Mouse (Mus musculus) embryonic stem cell, embryonic (primary cell): ENCODE measurements around the gene Elobl.

ENCODE experiments used
- CTCF ChIA-PET, 4 experiments: fragments of 300-600 bp in 2 of 4; fragments of 350-600 bp in 2 of 4; sonication (Branson Sonifier 250); formaldehyde crosslinking; loops; one replicate each; lab custom pipeline; 2022; ENCODE audit warnings: inconsistent platforms in 2 of 4; lab: Charles Lee
- POLR2A ChIA-PET, 4 experiments: fragments of 300-600 bp in 2 of 4; fragments of 350-600 bp in 2 of 4; sonication (Branson Sonifier 250); formaldehyde crosslinking; loops; one replicate each; lab custom pipeline; 2022; ENCODE audit warnings: antibody characterized with exemption in 4 of 4, inconsistent platforms in 1 of 4; lab: Charles Lee

Elobl gene

GRCm38 (mm10) chr11:88958851-88959250 is 7.9 kb downstream of the Elobl start:
- POLR2A ChIA-PET, result interaction anchor here (0.5 to 51.7 kb wide), 20 partner anchors 6 to 115 kb away, joined by 3 to 1912 read pairs (median 6); partner anchors contain the start of genes Coil (in 3 of the 4), Elobl (in 3 of the 4), Scpep1 (in 1 of the 4) and Trim25 (in 1 of the 4)
- CTCF ChIA-PET, result interaction anchor here in 3 of 4 experiments (0.8 to 4.4 kb wide), 12 partner anchors 15 to 110 kb away, joined by 3 to 26 read pairs (median 4); no protein-coding TSS in a partner anchor

- POLR2A ChIA-PET, result interaction anchor here (0.5 to 51.7 kb wide), 66 partner anchors 3 to 757 kb away, joined by 3 to 1912 read pairs (median 5); partner anchors contain the start of genes Akap1 (in 4 of the 4), Coil (in 3 of the 4), Elobl (in 3 of the 4) and Scpep1 (in 1 of the 4)
- CTCF ChIA-PET, result interaction anchor here (0.5 to 2.0 kb wide), 31 partner anchors 8 to 1070 kb away, joined by 3 to 14 read pairs (median 4); partner anchors contain the start of gene Coil (in 2 of the 4)
These were observed 11.3 kb downstream of the Elobl start, which contains the start of gene Scpep1 for GRCm38 (mm10) chr11:88955217-88955969. Scpep1 (minus strand) TSS chr11:88955465.

- CTCF ChIA-PET, result interaction anchor here (0.5 to 2.0 kb wide), 30 partner anchors 9 to 1070 kb away, joined by 3 to 14 read pairs (median 4); partner anchors contain the start of gene Coil (in 1 of the 4)
These were observed 11.9 kb downstream of the Elobl start for GRCm38 (mm10) chr11:88954803-88955202.

GRCm38 (mm10) chr11:88953582-88953981 is 13.1 kb downstream of the Elobl start:
- ChIA-PET CTCF (interaction anchor here in 1 of 4 experiments (0.6 to 1.5 kb wide), 3 partner anchors 14 to 23 kb away, joined by 3 to 5 read pairs (median 4); no protein-coding TSS in a partner anchor), POLR2A (interaction anchor here (0.6 to 51.7 kb wide), 21 partner anchors 1 to 1625 kb away, joined by 3 to 1912 read pairs (median 7); partner anchors contain the start of genes Coil (in 2 of the 4), Elobl (in 2 of the 4), Scpep1 (in 1 of the 4) and Trim25 (in 1 of the 4))

More at GRCm38 (mm10) chr11:88954803-88955202, 11.9 kb downstream of the Elobl start:
- POLR2A ChIA-PET, result interaction anchor here (0.5 to 51.7 kb wide), 70 partner anchors 2 to 899 kb away, joined by 3 to 1912 read pairs (median 5); partner anchors contain the start of genes Akap1 (in 4 of the 4), Coil (in 3 of the 4), Elobl (in 3 of the 4) and Scpep1 (in 1 of the 4)

GRCm38 (mm10) chr11:88952117-88952516 is 14.6 kb downstream of the Elobl start:
- ChIA-PET CTCF (interaction anchor here in 3 of 4 experiments (0.7 to 0.9 kb wide), 4 partner anchors 20 to 263 kb away, joined by 3 read pairs; no protein-coding TSS in a partner anchor), POLR2A (interaction anchor here (0.6 to 51.7 kb wide), 24 partner anchors 1 to 899 kb away, joined by 3 to 1912 read pairs (median 6); partner anchors contain the start of genes Coil (in 3 of the 4), Akap1 (in 2 of the 4), Elobl (in 2 of the 4) and Scpep1 (in 1 of the 4))

GRCm38 (mm10) chr11:88951576-88951975 is 15.2 kb downstream of the Elobl start:
- ChIA-PET POLR2A (interaction anchor here (0.6 to 51.7 kb wide), 32 partner anchors 1 to 964 kb away, joined by 3 to 1912 read pairs (median 5); partner anchors contain the start of genes Coil (in 3 of the 4), Akap1 (in 2 of the 4), Elobl (in 2 of the 4) and Dynll2 (in 1 of the 4)), CTCF (interaction anchor here in 3 of 4 experiments (0.6 to 0.9 kb wide), 3 partner anchors 28 to 43 kb away, joined by 3 to 8 read pairs (median 3); no protein-coding TSS in a partner anchor)

- CTCF ChIA-PET, result interaction anchor here (0.6 to 1.1 kb wide), 6 partner anchors 22 to 71 kb away, joined by 3 to 4 read pairs (median 3); no protein-coding TSS in a partner anchor
- POLR2A ChIA-PET, result interaction anchor here (0.5 to 51.7 kb wide), 50 partner anchors 2 to 921 kb away, joined by 3 to 1912 read pairs (median 5); partner anchors contain the start of genes Coil (in 3 of the 4), Akap1 (in 2 of the 4), Elobl (in 2 of the 4) and Scpep1 (in 1 of the 4)
These were observed 16.0 kb downstream of the Elobl start for GRCm38 (mm10) chr11:88950640-88951250.

GRCm38 (mm10) chr11:88949802-88950639 is 16.7 kb downstream of the Elobl start:
- POLR2A ChIA-PET, result interaction anchor here (0.5 to 51.7 kb wide), 49 partner anchors 3 to 331 kb away, joined by 3 to 1912 read pairs (median 5); partner anchors contain the start of genes Coil (in 3 of the 4), Akap1 (in 2 of the 4), Elobl (in 2 of the 4) and Scpep1 (in 1 of the 4)
- CTCF ChIA-PET, result interaction anchor here (0.6 to 1.2 kb wide), 10 partner anchors 23 to 119 kb away, joined by 3 to 5 read pairs (median 3); no protein-coding TSS in a partner anchor

- CTCF ChIA-PET, result no interaction called here
- POLR2A ChIA-PET, result interaction anchor here in 3 of 4 experiments (0.5 to 23.9 kb wide), 12 partner anchors 11 to 100 kb away, joined by 3 to 1912 read pairs (median 12); partner anchors contain the start of genes Coil (in 2 of the 3), Elobl (in 2 of the 3), Akap1 (in 1 of the 3) and Scpep1 (in 1 of the 3)
These were observed 17.8 kb downstream of the Elobl start for GRCm38 (mm10) chr11:88948896-88949295.

GRCm38 (mm10) chr11:88945971-88946585 is 20.7 kb downstream of the Elobl start:
- CTCF ChIA-PET, result interaction anchor here in 1 of 4 experiments (0.7 kb wide), 1 partner anchor 302 kb away, joined by 3 read pairs; no protein-coding TSS in a partner anchor
- POLR2A ChIA-PET, result interaction anchor here in 3 of 4 experiments (0.6 to 23.9 kb wide), 10 partner anchors 9 to 1209 kb away, joined by 3 to 1912 read pairs (median 7); partner anchors contain the start of genes Coil (in 2 of the 3), Elobl (in 2 of the 3), Scpep1 (in 2 of the 3) and Supt4a (in 1 of the 3)

- ChIA-PET POLR2A (interaction anchor here (0.7 to 23.9 kb wide), 26 partner anchors 8 to 706 kb away, joined by 3 to 1912 read pairs (median 4); partner anchors contain the start of genes Scpep1 (in 3 of the 4), Coil (in 2 of the 4), Akap1 (in 1 of the 4) and Elobl (in 1 of the 4)), CTCF (interaction anchor here in 2 of 4 experiments (0.7 to 1.0 kb wide), 5 partner anchors 30 to 162 kb away, joined by 3 read pairs; no protein-coding TSS in a partner anchor)
These were observed 25.2 kb downstream of the Elobl start for GRCm38 (mm10) chr11:88941489-88941888.

GRCm38 (mm10) chr11:88939634-88940033 is 27.1 kb downstream of the Elobl start:
- ChIA-PET CTCF (interaction anchor here in 1 of 4 experiments (0.7 to 1.2 kb wide), 3 partner anchors 14 to 21 kb away, joined by 3 to 4 read pairs (median 3); partner anchors contain the start of gene Scpep1), POLR2A (interaction anchor here in 3 of 4 experiments (0.7 to 19.6 kb wide), 15 partner anchors 8 to 391 kb away, joined by 3 to 599 read pairs (median 4); partner anchors contain the start of genes Coil (in 2 of the 3), Scpep1 (in 2 of the 3) and Elobl (in 1 of the 3))

GRCm38 (mm10) chr11:88938770-88939169 is 28.0 kb downstream of the Elobl start:
- ChIA-PET CTCF (interaction anchor here in 1 of 4 experiments (0.6 to 2.0 kb wide), 2 partner anchors 16 to 704 kb away, joined by 5 to 8 read pairs; partner anchors contain the start of gene Scpep1), POLR2A (interaction anchor here in 3 of 4 experiments (0.8 to 19.6 kb wide), 8 partner anchors 12 to 91 kb away, joined by 3 to 599 read pairs (median 6); partner anchors contain the start of genes Coil (in 1 of the 3), Elobl (in 1 of the 3) and Scpep1 (in 1 of the 3))

- ChIA-PET CTCF (interaction anchor here in 3 of 4 experiments (0.6 to 2.0 kb wide), 9 partner anchors 17 to 686 kb away, joined by 3 to 8 read pairs (median 4); partner anchors contain the start of gene Scpep1 (in 1 of the 3)), POLR2A (interaction anchor here in 3 of 4 experiments (0.6 to 19.6 kb wide), 17 partner anchors 9 to 108 kb away, joined by 3 to 599 read pairs (median 4); partner anchors contain the start of genes Scpep1 (in 3 of the 3), Coil (in 1 of the 3) and Elobl (in 1 of the 3))
These were observed 28.8 kb downstream of the Elobl start for GRCm38 (mm10) chr11:88937886-88938285.
